Mouse (Mus musculus) thymus, postnatal 25 days (tissue): Measurements from ENCODE around the gene Lcn2.

Experiments used
- DNase-seq: peaks from one replicate; pipeline ENCODE4 v3.0.0; 2022

Gene Lcn2

GRCm38 (mm10) chr2:32412742-32413531, 24.9 kb upstream of the Lcn2 start:
- no peak for DNase-seq

GRCm38 (mm10) chr2:32411407-32411806, 23.4 kb upstream of the Lcn2 start:
- no peak for DNase-seq

GRCm38 (mm10) chr2:32408429-32409424, 20.7 kb upstream of the Lcn2 start:
- no peak for DNase-seq

GRCm38 (mm10) chr2:32407144-32407824, 19.2 kb upstream of the Lcn2 start:
- no peak for DNase-seq

GRCm38 (mm10) chr2:32404663-32405062, 16.6 kb upstream of the Lcn2 start:
- DNase-seq = peak; percentile 94

- DNase-seq = peak; percentile 26
These were observed 8.6 kb upstream of the Lcn2 start for GRCm38 (mm10) chr2:32396695-32397094.

GRCm38 (mm10) chr2:32395946-32396621, 8.0 kb upstream of the Lcn2 start:
- peak; percentile 77 for DNase-seq

- DNase-seq = peak; percentile 94
These were observed 7.5 kb upstream of the Lcn2 start, which contains the start of gene Ptges2 for GRCm38 (mm10) chr2:32395484-32395945. Gene Ptges2 (plus strand): TSS chr2:32395896.

GRCm38 (mm10) chr2:32394973-32395372, 6.9 kb upstream of the Lcn2 start:
- DNase-seq = peak; percentile 71

GRCm38 (mm10) chr2:32392063-32392462, 4.0 kb upstream of the Lcn2 start:
- no peak for DNase-seq

GRCm38 (mm10) chr2:32390871-32391270, 2.8 kb upstream of the Lcn2 start:
- DNase-seq = no peak

- no peak for DNase-seq
These were observed 1.1 kb upstream of the Lcn2 start for GRCm38 (mm10) chr2:32389157-32389556.

- DNase-seq = no peak
These were observed 5.4 kb downstream of the Lcn2 start for GRCm38 (mm10) chr2:32382689-32383088.

GRCm38 (mm10) chr2:32381775-32382223, 6.3 kb downstream of the Lcn2 start, which contains the start of gene 1110008P14Rik:
Gene 1110008P14Rik (minus strand): TSS chr2:32381938.
- peak; percentile 97 for DNase-seq

- peak; percentile 69 for DNase-seq
These were observed 6.8 kb downstream of the Lcn2 start for GRCm38 (mm10) chr2:32381141-32381774.

- no peak for DNase-seq
These were observed 8.0 kb downstream of the Lcn2 start for GRCm38 (mm10) chr2:32380001-32380500.

- no peak for DNase-seq
These were observed 11.1 kb downstream of the Lcn2 start for GRCm38 (mm10) chr2:32376963-32377362.

- no peak for DNase-seq
These were observed 12.6 kb downstream of the Lcn2 start for GRCm38 (mm10) chr2:32375317-32375940.

- no peak for DNase-seq
These were observed 13.9 kb downstream of the Lcn2 start for GRCm38 (mm10) chr2:32374191-32374590.

GRCm38 (mm10) chr2:32367315-32367714, 20.7 kb downstream of the Lcn2 start:
- DNase-seq = no peak

- no peak for DNase-seq
These were observed 23.9 kb downstream of the Lcn2 start for GRCm38 (mm10) chr2:32364121-32364520.
